Comparison of ENCODE assay signal across 20 mouse cellular contexts in genomic region chr12:112207734-112208133, GRCm38 (mm10).
"Had no signal": no experiment of that assay in that cellular context is flagged by ENCODE, and none has a peak within 500 bp of the region (broad histone marks: within the 10 kb centered on the region; RNA-seq: fewer than 3 reads in every experiment).

No protein-coding gene starts in this region.

- H3K27ac ChIP-seq: limb, embryonic 12.5 days; limb, embryonic 15.5 days; liver, embryonic 14.5 days; neural tube, embryonic 12.5 days; stomach, postnatal 0 days had no signal

- H3K9me3 ChIP-seq: limb, embryonic 12.5 days; limb, embryonic 15.5 days; megakaryocyte, embryonic 14.5 days; neural tube, embryonic 12.5 days had no signal

- ATAC-seq: liver, postnatal 0 days; lung, postnatal 0 days had no signal

- H3K9ac ChIP-seq: limb, embryonic 12.5 days; limb, embryonic 15.5 days; liver, embryonic 14.5 days; liver, postnatal 0 days; lung, embryonic 14.5 days; neural tube, embryonic 12.5 days had no signal

- H3K4me3 ChIP-seq: limb, embryonic 12.5 days; limb, embryonic 15.5 days; megakaryocyte, embryonic 14.5 days; neural tube, embryonic 12.5 days had no signal

- H3K4me1 ChIP-seq: megakaryocyte, embryonic 14.5 days had no signal

- H3K4me2 ChIP-seq: limb, embryonic 12.5 days; limb, embryonic 15.5 days; liver, embryonic 11.5 days; lung, embryonic 14.5 days; neural tube, embryonic 12.5 days had no signal

- DNase-seq: kidney, adult 18-20 months; kidney, adult 9 months; kidney, postnatal 14 days; kidney, postnatal 4 days; liver, postnatal 0 days; lung, embryonic 14.5 days; lung, postnatal 36 days; right cerebral cortex, postnatal 14 days; right cerebral cortex, postnatal 4 days; thymus, adult 2 months; thymus, postnatal 14 days; thymus, postnatal 4 days had no signal

- H3K36me3 ChIP-seq: limb, embryonic 12.5 days; limb, embryonic 15.5 days; neural tube, embryonic 12.5 days had no signal
